Mouse (Mus musculus): Measurements from ENCODE around the gene 1700034J05Rik.

DNA sequence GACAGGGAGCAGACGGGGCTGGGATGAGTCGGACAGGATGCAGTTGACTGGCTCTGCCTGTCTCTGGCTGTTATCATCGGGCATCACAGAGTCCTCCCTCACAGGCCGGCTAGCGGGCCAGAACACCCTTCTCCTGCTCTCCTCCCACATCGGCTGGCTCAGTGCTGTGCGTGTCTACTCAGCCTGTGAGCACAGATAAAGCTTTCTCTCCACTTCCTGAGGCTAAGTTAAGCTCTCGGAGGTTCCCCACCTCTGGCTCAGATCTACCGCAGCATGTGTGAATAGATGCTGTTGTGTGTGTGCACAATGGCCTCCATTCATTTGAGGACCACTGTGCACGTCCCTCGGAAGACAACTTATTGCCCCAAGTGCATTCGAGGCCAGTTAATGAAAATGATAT, 1.7 kb upstream of the 1700034J05Rik start:
- no peak for TF ChIP-seq POLR2A (IDR thresholded peaks at IDR 0.05; ENCODE audit: insufficient read depth, low read depth, low read length)
- TF ChIP-seq CTCF (IDR thresholded peaks at IDR 0.05; ENCODE audit: insufficient read depth, low read depth, low read length), result no peak

All from olfactory bulb, adult 2 months (tissue).